Mouse (Mus musculus): Measurements from ENCODE around the gene Trp53bp1. TPM values are rescaled to one million over a fixed set of nuclear protein-coding genes. Genes with fewer than 3 reads are reported as not detected.

Gene Trp53bp1
- polyA plus RNA-seq, 1 experiment from 2014 or later = 230 TPM

DNA sequence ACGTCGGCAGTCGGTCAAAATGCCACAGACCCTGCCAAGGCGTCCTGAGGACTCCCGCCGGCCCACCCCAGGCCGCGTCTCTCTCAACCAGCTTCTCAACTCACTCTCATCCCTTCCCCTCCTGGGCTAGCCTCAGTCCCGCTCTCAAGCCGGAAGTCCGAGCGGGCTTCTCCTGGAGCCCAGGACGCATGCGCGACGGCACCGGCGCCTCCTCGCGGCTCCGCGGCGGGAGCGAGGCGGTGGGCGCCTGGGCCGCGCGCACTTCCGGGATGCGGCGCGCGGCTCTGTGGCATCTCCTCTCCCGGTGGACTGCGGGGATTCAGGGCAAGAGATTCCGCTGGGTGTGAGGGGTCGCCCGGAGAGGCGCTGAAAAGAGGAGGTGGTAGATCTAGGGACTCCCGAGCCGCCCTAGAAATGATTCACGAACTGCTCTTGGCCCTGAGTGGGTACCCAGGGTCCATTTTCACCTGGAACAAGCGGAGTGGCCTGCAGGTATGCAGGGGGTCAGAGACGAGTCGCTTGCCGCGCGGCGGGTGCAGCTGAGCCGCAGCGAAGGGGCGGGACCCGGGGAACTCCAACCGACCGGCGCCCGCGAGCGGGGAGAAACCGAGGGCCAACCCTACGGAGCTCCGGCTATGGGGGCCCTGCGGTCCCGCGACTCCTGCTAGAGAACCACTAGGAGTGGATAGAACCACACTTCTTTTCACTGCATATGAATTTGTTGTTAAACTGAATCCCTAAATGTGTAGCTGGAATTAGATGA, 100.0 kb downstream of the Trp53bp1 start, which contains the start of gene Zscan29:
Zscan29 (minus strand) TSS at position 146 of the 763 bp plus-strand sequence.
- Histone ChIP-seq H3K9ac (replicated peaks) (peak within 1 kb of the TSS; percentile 85), H3K27me3 (no peaks in the 10 kb centered on the region), H3K4me2 (replicated peaks) (peak within 1 kb of the TSS; percentile 86), H3K4me3 (peak within 1 kb of the TSS; percentile 85), H3K36me3 (peaks cover 36% of the 10 kb centered on the region), H3K4me1 (peaks cover 23% of the 10 kb centered on the region), H3K9me3 (no peaks in the 10 kb centered on the region), H3K27ac (replicated peaks) (peak within 1 kb of the TSS; percentile 87)
- ATAC-seq (ENCODE audit: low FRiP score, low read depth) = peak; percentile 96
- WGBS = under 1% methylated on average over 65 of the region's 66 CpGs

DNA sequence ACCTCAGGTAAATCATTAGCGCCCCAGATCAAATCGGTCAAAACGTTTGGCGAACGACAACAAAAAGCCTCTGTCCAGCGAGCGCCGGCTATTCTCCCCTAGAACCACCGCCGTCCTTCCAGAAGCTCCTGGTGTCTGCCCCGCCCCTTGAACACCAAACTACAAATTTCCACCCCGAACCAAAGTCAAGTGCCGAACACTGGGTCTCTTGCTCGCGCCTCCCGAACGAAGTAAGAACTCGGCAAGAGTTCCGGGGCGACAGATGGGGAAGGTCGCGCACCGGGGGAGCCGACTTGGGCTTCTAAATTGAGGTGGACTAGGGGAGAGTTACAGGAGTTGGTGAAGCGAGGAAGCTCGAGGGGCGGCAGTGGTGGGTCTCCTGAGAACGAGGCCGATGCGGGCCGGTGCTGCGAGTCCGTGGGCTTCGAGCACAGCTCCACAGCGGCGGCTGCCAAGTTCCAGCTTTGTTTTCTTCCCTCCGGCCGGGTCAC, 100.7 kb downstream of the Trp53bp1 start, which contains the start of gene Tubgcp4:
Tubgcp4 (plus strand) TSS at position 174 of the 491 bp plus-strand sequence.
- peak within 1 kb of the TSS; percentile 87 for H3K27ac ChIP-seq (replicated peaks)
- H3K36me3 ChIP-seq = peaks cover 35% of the 10 kb centered on the region
- peak within 1 kb of the TSS; percentile 85 for H3K9ac ChIP-seq (replicated peaks)
- 0% methylated on average over 37 of the region's 38 CpGs for WGBS
- H3K27me3 ChIP-seq = no peaks in the 10 kb centered on the region
- H3K4me2 ChIP-seq (replicated peaks) = peak within 1 kb of the TSS; percentile 86
- ATAC-seq (ENCODE audit: low FRiP score, low read depth) = peak; percentile 72
- H3K4me3 ChIP-seq = peak within 1 kb of the TSS; percentile 85
- peaks cover 23% of the 10 kb centered on the region for H3K4me1 ChIP-seq
- H3K9me3 ChIP-seq = no peaks in the 10 kb centered on the region

- no peaks in the 10 kb centered on the region for H3K27me3 ChIP-seq
- peak overlapping the region; percentile 85 for H3K9ac ChIP-seq (replicated peaks)
- H3K4me1 ChIP-seq = peaks cover 23% of the 10 kb centered on the region
- peak overlapping the region; percentile 86 for H3K4me2 ChIP-seq (replicated peaks)
- ATAC-seq (ENCODE audit: low FRiP score, low read depth) = no peak
- peak overlapping the region; percentile 85 for H3K4me3 ChIP-seq
- H3K36me3 ChIP-seq = peaks cover 28% of the 10 kb centered on the region
- 14% methylated on average over 9 of the region's 9 CpGs for WGBS
- no peak overlapping the region for H3K27ac ChIP-seq (replicated peaks)
- H3K9me3 ChIP-seq = no peaks in the 10 kb centered on the region
These were observed 101.3 kb downstream of the Trp53bp1 start for GRCm38 (mm10) chr2:121169902-121170301.

DNA sequence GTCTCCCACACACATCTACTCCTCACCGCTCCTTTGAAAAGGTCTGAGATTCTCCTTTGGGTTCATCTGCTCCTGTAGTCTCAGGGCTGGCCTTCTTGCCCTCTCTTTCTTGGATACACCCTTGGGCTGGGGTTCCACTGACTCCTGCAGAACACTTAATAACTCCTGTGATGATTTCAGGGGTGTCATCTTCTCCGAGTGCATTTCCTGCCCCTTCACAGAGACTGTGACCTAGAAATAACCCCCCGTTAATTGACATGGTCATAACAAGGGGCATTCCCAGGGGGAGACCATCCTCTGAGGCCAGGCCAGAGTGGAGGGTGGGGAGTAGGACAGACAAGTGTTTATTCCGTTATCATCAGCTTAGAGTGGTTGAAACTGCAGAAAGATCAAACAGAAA, 102.0 kb downstream of the Trp53bp1 start:
- ATAC-seq (ENCODE audit: low FRiP score, low read depth) = no peak
- Histone ChIP-seq H3K9ac (replicated peaks) (peak overlapping the region; percentile 85; the same call in 1 of the 2 replicates), H3K4me2 (replicated peaks) (peak overlapping the region; percentile 86), H3K9me3 (no peaks in the 10 kb centered on the region), H3K4me3 (peak overlapping the region; percentile 85), H3K36me3 (peaks cover 28% of the 10 kb centered on the region), H3K27me3 (no peaks in the 10 kb centered on the region), H3K27ac (replicated peaks) (no peak overlapping the region), H3K4me1 (peaks cover 23% of the 10 kb centered on the region)
- WGBS = 72% methylated on average over 4 of the region's 4 CpGs

DNA sequence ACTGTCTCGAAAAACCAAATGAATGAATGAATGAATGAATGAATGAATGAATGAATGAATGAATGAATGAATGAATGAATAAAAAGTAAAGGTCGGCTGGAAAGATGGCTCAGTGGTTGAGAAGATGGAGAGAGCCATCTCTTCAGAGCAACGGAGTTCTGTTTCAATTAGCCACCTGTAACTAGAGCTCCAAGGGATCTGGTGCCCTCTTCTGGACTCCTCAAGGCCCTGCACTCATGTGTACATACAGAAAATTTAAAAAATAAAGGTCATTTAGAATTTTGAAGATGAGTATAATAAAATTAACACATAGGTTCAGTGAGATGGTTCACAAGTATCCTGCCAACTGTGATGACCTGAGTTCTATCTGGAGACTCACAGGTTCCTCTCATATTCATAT, 118.1 kb downstream of the Trp53bp1 start:
- H3K36me3 ChIP-seq = peaks cover 50% of the 10 kb centered on the region
- H3K4me3 ChIP-seq = no peak overlapping the region
- no peaks in the 10 kb centered on the region for H3K27me3 ChIP-seq
- no peak overlapping the region for H3K9ac ChIP-seq (replicated peaks)
- H3K4me1 ChIP-seq = no peaks in the 10 kb centered on the region
- H3K9me3 ChIP-seq = no peaks in the 10 kb centered on the region
- no peak overlapping the region for H3K4me2 ChIP-seq (replicated peaks)
- WGBS = 87% methylated on average over 3 of the region's 3 CpGs
- no peak for ATAC-seq (ENCODE audit: low FRiP score, low read depth)
- no peak overlapping the region for H3K27ac ChIP-seq (replicated peaks)

GRCm38 (mm10) chr2:121149679-121150078, 121.5 kb downstream of the Trp53bp1 start:
- H3K9me3 ChIP-seq = no peaks in the 10 kb centered on the region
- H3K27ac ChIP-seq (replicated peaks) = no peak overlapping the region
- WGBS = 87% methylated on average over 5 of the region's 5 CpGs
- no peak overlapping the region for H3K4me3 ChIP-seq
- no peaks in the 10 kb centered on the region for H3K27me3 ChIP-seq
- ATAC-seq (ENCODE audit: low FRiP score, low read depth) = no peak
- peaks cover 51% of the 10 kb centered on the region for H3K36me3 ChIP-seq
- no peak overlapping the region for H3K4me2 ChIP-seq (replicated peaks)
- no peaks in the 10 kb centered on the region for H3K4me1 ChIP-seq
- no peak overlapping the region for H3K9ac ChIP-seq (replicated peaks)

Other genes starting within 250 kb of the Trp53bp1 start
- 4.0 and 5.5 TPM in 2 replicates for gene Epb42, start 234.3 kb downstream of the Trp53bp1 start, polyA plus RNA-seq (2016; fragmentation: Nextera tagmentation; extraction: Ambion mirVana)
- gene Tgm5, start 185.6 kb downstream of the Trp53bp1 start, polyA plus RNA-seq (2016; fragmentation: Nextera tagmentation; extraction: Ambion mirVana) = not detected in 2 replicates
- not detected in 2 replicates for gene Tgm7, start 161.6 kb downstream of the Trp53bp1 start, polyA plus RNA-seq (2016; fragmentation: Nextera tagmentation; extraction: Ambion mirVana)
- 29.7 and 34.4 TPM in 2 replicates for gene Adal, start 131.0 kb downstream of the Trp53bp1 start, polyA plus RNA-seq (2016; fragmentation: Nextera tagmentation; extraction: Ambion mirVana)
- 21.2 and 24.2 TPM in 2 replicates for gene Lcmt2, start 130.8 kb downstream of the Trp53bp1 start, polyA plus RNA-seq (2016; fragmentation: Nextera tagmentation; extraction: Ambion mirVana)
- gene Tubgcp4, start 100.8 kb downstream of the Trp53bp1 start, polyA plus RNA-seq (2016; fragmentation: Nextera tagmentation; extraction: Ambion mirVana) = 81.9 and 82.5 TPM in 2 replicates
- 14.3 TPM in 2 replicates for gene Zscan29, start 100.3 kb downstream of the Trp53bp1 start, polyA plus RNA-seq (2016; fragmentation: Nextera tagmentation; extraction: Ambion mirVana)
- gene Map1a, start 18.2 kb upstream of the Trp53bp1 start, polyA plus RNA-seq (2016; fragmentation: Nextera tagmentation; extraction: Ambion mirVana) = 14.7 and 16.8 TPM in 2 replicates
- 13.2 and 15.1 TPM in 2 replicates for gene Ppip5k1, start 84.0 kb upstream of the Trp53bp1 start, polyA plus RNA-seq (2016; fragmentation: Nextera tagmentation; extraction: Ambion mirVana)
- gene Ckmt1, start 86.3 kb upstream of the Trp53bp1 start, polyA plus RNA-seq (2016; fragmentation: Nextera tagmentation; extraction: Ambion mirVana) = 6.4 and 7.2 TPM in 2 replicates
- gene Strc, start 115.8 kb upstream of the Trp53bp1 start, polyA plus RNA-seq (2016; fragmentation: Nextera tagmentation; extraction: Ambion mirVana) = not detected in 2 replicates
- 457 and 459 TPM in 2 replicates for gene Pdia3, start 142.4 kb upstream of the Trp53bp1 start, polyA plus RNA-seq (2016; fragmentation: Nextera tagmentation; extraction: Ambion mirVana)
- 3.0 and 3.3 TPM in 2 replicates for gene Catsper2, start 142.4 kb upstream of the Trp53bp1 start, polyA plus RNA-seq (2016; fragmentation: Nextera tagmentation; extraction: Ambion mirVana)
- 1.7 and 2.3 TPM in 2 replicates for gene Ell3, start 172.9 kb upstream of the Trp53bp1 start, polyA plus RNA-seq (2016; fragmentation: Nextera tagmentation; extraction: Ambion mirVana)
- gene Serf2, start 177.8 kb upstream of the Trp53bp1 start, polyA plus RNA-seq (2016; fragmentation: Nextera tagmentation; extraction: Ambion mirVana) = 456 and 461 TPM in 2 replicates
- 108 and 127 TPM in 2 replicates for gene Hypk, start 181.9 kb upstream of the Trp53bp1 start, polyA plus RNA-seq (2016; fragmentation: Nextera tagmentation; extraction: Ambion mirVana)
- 0.85 and 1.2 TPM in 2 replicates for gene Serinc4, start 185.4 kb upstream of the Trp53bp1 start, polyA plus RNA-seq (2016; fragmentation: Nextera tagmentation; extraction: Ambion mirVana)
- gene Mfap1b, start 202.7 kb upstream of the Trp53bp1 start, polyA plus RNA-seq (2016; fragmentation: Nextera tagmentation; extraction: Ambion mirVana) = 66.4 and 70.8 TPM in 2 replicates
- gene Mfap1a, start 235.3 kb upstream of the Trp53bp1 start, polyA plus RNA-seq (2016; fragmentation: Nextera tagmentation; extraction: Ambion mirVana) = 31.9 and 34.8 TPM in 2 replicates
- 11.0 TPM in 2 replicates for gene Wdr76, start 235.3 kb upstream of the Trp53bp1 start, polyA plus RNA-seq (2016; fragmentation: Nextera tagmentation; extraction: Ambion mirVana)